Mouse (Mus musculus) common myeloid progenitor, adult 5-6 weeks (primary cell): Measurements from ENCODE around the gene Hsd17b14. TPM values are rescaled to one million over a fixed set of nuclear protein-coding genes. Genes with fewer than 3 reads are reported as not detected.

Source experiments
- ATAC-seq: replicated peaks from 2 replicates; pipeline ENCODE4 v1.8.0; 2016; ENCODE audit warnings: low read depth, mild to moderate bottlenecking, moderate TSS enrichment, inconsistent platforms; ENCODE audit not compliant: poor library complexity, severe bottlenecking
- total RNA-seq: library from RNA; stranded (forward); fragments of 200-1000, 187-1606 nt; gene quantifications from 2 replicates; pipeline ENCODE4 v1.2.3, GENCODE M21; 2017

Hsd17b14 gene
- total RNA-seq, 1 experiment from 2014 or later = not detected

DNA sequence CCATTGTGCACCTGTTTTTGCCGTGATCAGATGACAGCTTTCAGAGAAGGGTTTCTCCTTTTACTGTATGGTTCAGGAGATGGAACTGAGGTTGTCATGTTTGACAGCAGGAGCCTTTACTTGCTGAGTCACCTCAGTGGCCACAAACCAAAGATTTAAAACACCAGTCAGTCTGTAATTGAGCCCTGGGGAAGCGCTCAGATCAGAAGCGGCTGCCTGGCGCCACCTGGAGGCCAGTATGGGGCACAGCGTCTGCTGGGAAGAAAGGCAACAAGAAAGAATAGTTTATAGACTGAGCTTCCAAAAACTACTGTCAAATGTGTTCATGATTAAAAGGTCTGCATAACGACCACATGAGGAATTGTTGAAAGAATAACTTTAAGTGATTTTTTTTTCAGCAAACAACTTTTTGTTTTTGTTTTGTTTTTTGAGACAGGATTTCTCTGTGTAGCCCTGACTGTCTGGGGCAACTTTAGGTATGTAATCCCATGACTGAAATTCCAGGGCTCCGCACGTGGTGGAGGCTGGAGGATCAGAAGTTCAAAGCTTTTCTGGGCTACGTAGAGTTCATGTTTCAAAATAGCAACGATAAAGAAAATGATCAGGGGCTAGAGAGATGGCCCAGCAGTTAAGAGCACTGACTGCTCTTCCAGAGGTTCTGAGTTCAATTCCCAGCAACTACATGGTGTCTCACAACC lies 38.6 kb downstream of the Hsd17b14 start:
- peak; percentile 64 for ATAC-seq

DNA sequence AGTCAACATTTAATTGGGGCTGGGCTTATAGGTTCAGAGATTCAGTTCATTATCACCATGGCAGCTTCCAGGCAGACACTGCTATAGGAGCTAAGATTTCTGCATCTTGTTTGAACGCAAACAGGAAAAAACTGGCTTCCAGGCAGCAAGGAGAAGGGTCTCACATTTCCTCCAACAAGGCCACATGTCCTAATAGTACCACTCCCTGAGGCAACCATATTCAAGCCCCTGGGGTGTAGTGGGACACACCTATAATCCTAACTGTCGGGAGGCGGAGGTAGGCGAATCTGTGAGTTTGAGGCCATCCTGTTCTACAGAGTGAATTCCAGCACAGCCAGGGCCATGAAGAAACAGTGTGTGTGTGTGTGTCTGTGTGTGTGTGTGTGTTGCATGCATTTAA lies 40.5 kb downstream of the Hsd17b14 start:
- no peak for ATAC-seq

DNA sequence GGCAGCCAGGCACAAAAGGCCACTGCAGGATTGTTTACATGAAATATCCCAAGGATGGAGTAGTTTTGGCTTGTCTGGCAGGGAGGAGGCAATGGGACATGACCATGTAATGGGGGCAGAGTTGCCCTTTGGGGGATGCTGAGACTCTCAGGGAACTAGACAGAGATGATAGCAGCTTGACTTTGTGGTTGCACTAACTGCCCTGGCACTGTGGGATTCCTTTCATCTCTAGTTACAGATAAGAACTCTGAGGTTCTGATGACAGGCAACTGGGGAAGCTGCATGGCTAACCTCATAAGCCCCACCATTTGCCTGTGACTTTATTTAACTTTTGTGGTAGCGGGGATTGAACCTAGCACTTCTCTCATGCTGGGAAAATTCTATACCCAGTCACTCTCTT lies 41.4 kb downstream of the Hsd17b14 start:
- ATAC-seq = peak; percentile 26; the same call in 1 of the 2 replicates

DNA sequence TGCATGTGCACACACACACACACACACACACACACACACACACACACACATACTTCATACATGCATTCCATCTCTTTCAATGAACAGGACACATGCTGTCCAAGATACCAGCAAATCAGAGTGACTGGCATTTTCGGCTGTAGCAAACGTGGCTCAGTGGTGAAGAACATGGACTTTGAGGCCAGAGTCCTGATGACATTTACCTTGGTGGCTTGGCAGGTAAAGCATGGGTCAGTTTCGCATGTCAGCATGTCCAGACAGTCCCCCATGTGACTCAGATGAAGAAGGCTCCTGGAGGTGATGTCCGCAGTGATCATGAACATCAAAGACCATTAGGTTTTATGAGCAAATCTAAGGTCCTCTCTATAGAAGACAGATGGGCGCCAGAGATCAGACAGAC lies 42.3 kb downstream of the Hsd17b14 start:
- no peak for ATAC-seq

DNA sequence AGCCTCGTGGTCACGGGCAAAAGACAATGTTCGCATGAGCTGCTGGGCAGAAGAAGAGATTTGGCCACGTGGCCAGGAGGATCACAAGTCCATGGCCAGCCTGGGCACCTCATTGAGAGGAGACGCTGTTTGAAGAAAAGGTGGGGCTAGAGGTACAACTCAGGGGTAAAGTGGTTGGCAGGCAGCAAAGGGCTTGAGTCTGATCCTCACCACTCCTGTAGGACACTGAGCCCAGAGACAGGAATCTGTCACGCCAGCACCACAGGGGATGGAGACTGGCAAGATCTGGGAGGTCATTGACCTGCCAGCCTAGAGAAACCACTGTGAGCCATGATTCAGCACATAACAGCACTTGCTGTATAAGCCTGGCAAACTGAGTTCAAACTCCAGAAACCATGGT lies 42.8 kb downstream of the Hsd17b14 start:
- ATAC-seq = no peak

DNA sequence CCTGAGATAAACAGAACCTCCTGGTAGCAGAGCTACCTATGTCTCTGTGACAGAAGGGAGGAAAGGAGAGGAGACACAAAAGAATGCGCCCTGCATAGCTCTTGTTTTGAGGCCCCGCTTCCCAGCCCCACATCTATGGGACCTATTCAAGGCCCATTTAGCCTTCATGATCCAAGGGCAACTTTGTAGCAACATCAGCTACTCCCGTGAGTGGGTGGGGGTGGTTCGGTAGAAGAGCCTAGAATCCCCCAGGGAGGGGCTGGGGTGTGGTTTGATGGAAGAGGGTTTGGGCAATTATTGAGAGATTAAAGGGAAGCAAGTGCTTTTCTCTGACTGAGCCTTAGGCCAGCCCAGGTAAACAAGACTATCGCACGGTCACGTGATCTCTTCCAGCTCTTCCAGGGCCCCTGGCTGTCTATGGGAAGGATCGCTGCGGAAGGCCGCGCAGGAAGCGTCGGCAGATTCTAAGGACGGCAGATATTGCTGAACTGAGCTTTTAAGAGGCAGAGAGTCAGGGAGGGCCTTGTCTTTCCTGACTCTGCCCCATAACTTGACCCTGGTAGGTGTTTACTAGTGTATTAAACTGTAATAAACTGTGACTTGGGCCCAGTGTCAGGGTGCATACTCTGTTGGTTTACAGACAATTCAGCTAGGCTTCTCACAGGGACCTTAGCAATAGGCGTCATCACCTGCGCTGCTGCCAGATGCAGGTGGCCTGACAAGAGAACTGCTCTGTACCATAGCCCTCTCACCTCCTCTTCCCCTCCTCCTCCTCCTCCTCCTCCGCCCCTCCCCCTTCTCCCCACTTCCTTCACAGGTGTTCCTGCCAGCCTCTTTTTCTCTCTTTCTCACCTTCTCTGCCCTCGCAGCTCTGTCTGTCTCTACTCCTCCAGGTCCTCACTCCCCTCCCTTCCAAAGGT lies 44.5 kb downstream of the Hsd17b14 start:
- no peak for ATAC-seq

DNA sequence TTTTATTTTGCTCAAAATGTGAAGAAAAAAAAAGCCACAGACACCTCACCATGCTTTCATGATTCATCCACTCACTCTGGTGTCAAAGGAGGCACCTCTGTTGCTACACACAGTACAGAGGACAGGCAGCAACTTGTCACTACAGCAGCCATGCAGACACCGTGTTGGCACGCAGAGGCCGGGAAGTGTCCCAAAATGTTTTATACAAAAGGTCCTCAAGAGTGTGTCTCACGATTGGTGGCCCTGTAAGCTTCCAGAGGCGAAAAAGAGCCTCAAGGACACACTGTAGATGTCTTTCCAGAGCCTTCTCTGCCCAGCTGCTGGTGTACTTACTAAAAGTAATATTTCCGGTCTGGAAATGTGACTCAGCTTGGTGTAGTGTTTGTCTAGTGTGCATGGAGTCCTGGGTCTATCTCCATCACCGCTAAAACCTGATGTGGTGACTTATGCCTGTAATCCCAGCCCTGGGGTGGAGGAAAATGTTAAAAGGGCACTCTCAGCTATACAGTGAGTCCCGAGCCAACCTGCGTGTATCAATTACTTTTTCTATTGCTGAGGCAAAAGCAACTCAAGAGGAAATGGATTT lies 51.1 kb downstream of the Hsd17b14 start:
- ATAC-seq = no peak

DNA sequence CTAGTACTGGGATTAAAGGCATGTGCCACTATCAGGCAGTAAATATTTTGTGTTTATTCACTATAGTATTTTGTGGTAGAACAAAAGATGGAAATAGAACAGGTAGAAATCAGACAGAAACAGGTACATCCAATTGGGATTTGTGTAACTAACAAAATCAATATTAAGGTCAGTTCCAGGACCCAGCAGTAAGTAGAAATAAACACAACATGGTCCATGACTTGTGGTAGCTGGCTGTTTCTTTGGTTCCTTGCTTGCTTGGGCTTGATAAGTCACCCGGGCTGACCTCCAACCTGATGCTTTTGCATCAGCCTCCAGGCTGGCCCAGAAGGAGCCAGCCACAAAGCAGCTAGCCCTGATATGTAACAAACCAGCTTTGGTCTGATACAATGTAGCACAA lies 54.8 kb downstream of the Hsd17b14 start:
- ATAC-seq = no peak

DNA sequence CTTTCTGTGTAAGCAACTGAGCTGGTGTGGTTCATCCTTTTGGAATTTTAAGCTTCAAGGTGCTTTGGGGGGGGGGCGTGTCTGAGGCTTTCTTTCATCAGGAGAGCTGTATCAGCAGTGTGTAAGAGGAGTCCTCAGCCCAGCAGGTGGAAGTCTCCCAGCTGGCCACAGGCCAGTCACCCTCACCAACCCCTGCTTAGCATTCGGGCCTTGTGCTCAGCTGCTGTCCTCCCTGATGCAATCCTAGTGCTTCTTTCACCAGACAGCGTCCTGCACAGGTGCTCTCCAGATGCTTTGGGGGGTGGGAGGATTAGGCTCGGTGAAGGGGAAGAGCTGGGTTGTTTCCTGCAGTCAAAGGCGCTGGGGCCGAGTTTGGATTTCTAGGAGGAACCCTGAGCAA lies 61.6 kb downstream of the Hsd17b14 start:
- no peak for ATAC-seq

DNA sequence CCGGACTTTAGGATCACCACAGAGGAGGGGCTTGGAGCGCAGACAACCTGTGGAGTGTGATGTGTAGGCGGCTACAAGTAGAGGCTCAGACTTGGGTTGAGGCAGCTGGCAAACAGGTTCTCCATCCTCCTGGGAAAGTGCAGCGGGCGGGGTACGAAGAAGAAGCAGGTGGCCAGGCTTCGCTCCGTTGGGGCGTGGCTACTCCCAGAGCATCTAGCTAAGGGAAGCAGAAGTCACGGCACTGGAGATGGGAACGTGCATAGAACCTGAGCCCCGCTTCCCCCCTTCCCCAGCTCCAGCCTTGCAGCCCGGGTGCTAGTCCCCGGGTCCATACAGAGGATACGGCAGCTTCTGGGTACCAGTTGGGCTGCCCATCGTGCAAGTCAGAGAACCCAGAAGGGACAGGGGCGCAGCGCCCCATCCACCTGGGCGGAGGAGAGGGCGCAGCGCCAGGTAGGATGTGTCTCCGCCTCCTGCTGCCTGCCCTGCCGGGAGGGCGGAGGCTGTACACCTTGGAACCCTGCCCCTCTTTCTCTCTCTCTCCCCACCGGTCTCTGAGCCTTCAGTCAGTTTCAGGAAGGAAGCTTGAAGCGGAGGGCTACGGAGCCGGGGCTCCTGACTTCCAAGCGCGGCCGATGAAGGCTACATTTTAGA lies 62.5 kb downstream of the Hsd17b14 start, which contains the start of gene Fut1:
TSS of gene Fut1 (plus strand) at position 248 of the 654 bp plus-strand sequence.
- ATAC-seq = no peak

Other genes starting within 250 kb of the Hsd17b14 start
- 3.1 and 3.4 TPM in 2 replicates for gene Trpm4, start 221.1 kb upstream of the Hsd17b14 start, total RNA-seq
- 0.41 TPM in 1 of 2 replicates, not detected in the other for gene Hrc, start 219.6 kb upstream of the Hsd17b14 start, total RNA-seq
- gene Ppfia3, start 187.9 kb upstream of the Hsd17b14 start, total RNA-seq = not detected in 2 replicates
- 1.9 TPM in 1 of 2 replicates, not detected in the other for gene Lin7b, start 184.3 kb upstream of the Hsd17b14 start, total RNA-seq
- 451 and 564 TPM in 2 replicates for gene Snrnp70, start 159.2 kb upstream of the Hsd17b14 start, total RNA-seq
- not detected in 2 replicates for gene Kcna7, start 149.2 kb upstream of the Hsd17b14 start, total RNA-seq
- gene Ntf5, start 141.2 kb upstream of the Hsd17b14 start, total RNA-seq = not detected in 2 replicates
- not detected in 2 replicates for gene Lhb, start 134.1 kb upstream of the Hsd17b14 start, total RNA-seq
- 6.2 and 7.5 TPM in 2 replicates for gene Gys1, start 120.0 kb upstream of the Hsd17b14 start, total RNA-seq
- 149 and 177 TPM in 2 replicates for gene Ruvbl2, start 116.8 kb upstream of the Hsd17b14 start, total RNA-seq
- 650 and 699 TPM in 2 replicates for gene Ftl1, start 95.0 kb upstream of the Hsd17b14 start, total RNA-seq
- gene Bax, start 88.0 kb upstream of the Hsd17b14 start, total RNA-seq = 34.0 and 35.6 TPM in 2 replicates
- gene Tulp2, start 73.0 kb upstream of the Hsd17b14 start, total RNA-seq = not detected in 2 replicates
- not detected in 2 replicates for gene Gm45808, start 68.1 kb upstream of the Hsd17b14 start, total RNA-seq
- 11.8 and 13.4 TPM in 2 replicates for gene Dhdh, start 66.1 kb upstream of the Hsd17b14 start, total RNA-seq
- 296 and 342 TPM in 2 replicates for gene Nucb1, start 44.5 kb upstream of the Hsd17b14 start, total RNA-seq
- gene Ppp1r15a, start 28.6 kb upstream of the Hsd17b14 start, total RNA-seq = 122 and 193 TPM in 2 replicates
- gene Plekha4, start 28.6 kb upstream of the Hsd17b14 start, total RNA-seq = not detected in 2 replicates
- 26.6 and 39.0 TPM in 2 replicates for gene Bcat2, start 15.3 kb downstream of the Hsd17b14 start, total RNA-seq
- not detected in 2 replicates for gene Fgf21, start 60.6 kb downstream of the Hsd17b14 start, total RNA-seq
- gene Fut1, start 62.4 kb downstream of the Hsd17b14 start, total RNA-seq = not detected in 2 replicates
- 1.0 TPM in 1 of 2 replicates, not detected in the other for gene Izumo1, start 66.9 kb downstream of the Hsd17b14 start, total RNA-seq
- not detected in 2 replicates for gene Rasip1, start 72.6 kb downstream of the Hsd17b14 start, total RNA-seq
- under 0.01 TPM in 1 of 2 replicates, not detected in the other for gene Mamstr, start 85.1 kb downstream of the Hsd17b14 start, total RNA-seq
- not detected in 2 replicates for gene Fut2, start 111.5 kb downstream of the Hsd17b14 start, total RNA-seq
- not detected in 2 replicates for gene Ntn5, start 129.1 kb downstream of the Hsd17b14 start, total RNA-seq
- not detected in 2 replicates for gene Sec1, start 139.5 kb downstream of the Hsd17b14 start, total RNA-seq
- gene Car11, start 144.9 kb downstream of the Hsd17b14 start, total RNA-seq = not detected in 2 replicates
- 7.7 and 12.1 TPM in 2 replicates for gene Dbp, start 150.2 kb downstream of the Hsd17b14 start, total RNA-seq
- 1,786 and 1,933 TPM in 2 replicates for gene Rpl18, start 160.6 kb downstream of the Hsd17b14 start, total RNA-seq
- gene Sphk2, start 163.1 kb downstream of the Hsd17b14 start, total RNA-seq = 8.2 and 9.5 TPM in 2 replicates
- gene Fam83e, start 166.3 kb downstream of the Hsd17b14 start, total RNA-seq = 0.82 and 0.87 TPM in 2 replicates
- not detected in 2 replicates for gene Spaca4, start 170.9 kb downstream of the Hsd17b14 start, total RNA-seq
- gene Lmtk3, start 228.8 kb downstream of the Hsd17b14 start, total RNA-seq = not detected in 2 replicates
- gene Sult2b1, start 229.8 kb downstream of the Hsd17b14 start, total RNA-seq = 0.37 TPM in 1 of 2 replicates, not detected in the other